Mouse (Mus musculus) liver, embryonic 14.5 days (tissue): ENCODE data around the gene Zranb2. TPM values are rescaled to one million over a fixed set of nuclear protein-coding genes. Genes with fewer than 3 reads are reported as not detected.

Source experiments
- ATAC-seq: fragments of 200-750 bp; cut with Nextera tagmentation; 2 replicates; pipeline ENCODE4 v1.8.0; 2017; ENCODE audit warnings: moderate number of reproducible peaks, mild to moderate bottlenecking, moderate library complexity; ENCODE audit not compliant: insufficient read depth
- DNase-seq, 3 experiments: peaks; one replicate each; pipeline ENCODE4 v3.0.0-alpha.2; 2012 to 2013; ENCODE audit warnings: low read depth in 3 of 3, low spot score in 3 of 3
- H3K27ac ChIP-seq: fragments of 300-500 bp; sonication (generic); 2 replicates; pipeline ENCODE4 v1.5.1; 2014; ENCODE audit warnings: moderate library complexity, mild to moderate bottlenecking, control low read depth, inconsistent platforms
- H3K27me3 ChIP-seq: fragments of 300-500 bp; sonication (generic); 2 replicates; pipeline ENCODE4 v1.6.1; 2014; ENCODE audit warnings: mild to moderate bottlenecking, low read length, moderate library complexity; ENCODE audit not compliant: control insufficient read depth, insufficient read depth
- H3K36me3 ChIP-seq: fragments of 300-500 bp; sonication (generic); replicated peaks from 2 replicates; pipeline ENCODE4 v1.6.1; 2014; ENCODE audit warnings: low read depth; ENCODE audit not compliant: control insufficient read depth, insufficient read depth
- H3K4me1 ChIP-seq, 2 experiments: fragments of 200-500 bp in 1 of 2; fragments of 300-500 bp in 1 of 2; sonication (generic) in 1 of 2; replicated peaks; 2 replicates each; pipeline ENCODE4 v1.6.1; 2012 to 2014; ENCODE audit warnings: antibody characterized with exemption in 1 of 2, inconsistent platforms in 1 of 2, low read length in 1 of 2; ENCODE audit not compliant: control insufficient read depth in 2 of 2, insufficient read depth in 2 of 2
- H3K4me2 ChIP-seq: fragments of 300-500 bp; sonication (generic); 2 replicates; pipeline ENCODE4 v1.6.1; 2014; ENCODE audit warnings: low read depth, mild to moderate bottlenecking, control low read depth, moderate library complexity
- H3K4me3 ChIP-seq, 2 experiments: fragments of 200-500 bp in 1 of 2; fragments of 300-500 bp in 1 of 2; sonication (generic) in 1 of 2; 2 replicates each; pipeline ENCODE4 v1.5.1; 2012 to 2014; ENCODE audit warnings: low read depth in 2 of 2, low read length in 2 of 2, mild to moderate bottlenecking in 2 of 2, control low read depth in 1 of 2, inconsistent platforms in 1 of 2, moderate library complexity in 1 of 2; ENCODE audit not compliant: insufficient read depth in 1 of 2
- H3K9ac ChIP-seq: fragments of 300-500 bp; sonication (generic); replicated peaks from 2 replicates; pipeline ENCODE4 v1.6.1; 2014; ENCODE audit warnings: mild to moderate bottlenecking, control low read depth, moderate library complexity
- H3K9me3 ChIP-seq: fragments of 300-500 bp; sonication (generic); 2 replicates; pipeline ENCODE4 v1.6.1; 2016; ENCODE audit warnings: low read length, mixed read lengths; ENCODE audit not compliant: control insufficient read depth
- CTCF ChIP-seq: IDR thresholded peaks from 2 replicates; pipeline ENCODE4 v1.5.1; 2016; ENCODE audit warnings: antibody characterized with exemption, low read depth, control low read depth
- EP300 ChIP-seq: IDR thresholded peaks from 2 replicates; pipeline ENCODE4 v1.6.1; 2016; ENCODE audit warnings: antibody characterized with exemption, low read depth
- WGBS: fragments of 180-500 bp; shearing (Covaris S2); extraction: QIAGEN DNeasy Blood & Tissue Kit; methylation state at CpG from one replicate; pipeline ENCODE4 v1.1.7; 2014; ENCODE audit not compliant: insufficient replicate concordance; 5-methylcytosine and 5-hydroxymethylcytosine counted together
- polyA plus RNA-seq, 2 experiments: library from polyadenylated mRNA; depleted of rRNA in 1 of 2; stranded (reverse) in 1 of 2; unstranded in 1 of 2; fragments of >200 nt; fragmentation: Nextera tagmentation in 1 of 2; extraction: Ambion mirVana in 1 of 2; gene quantifications; 2 replicates each; pipeline versions ENCODE4 v1.2.1 to v1.2.3; 2012 to 2014

Zranb2 gene
- polyA plus RNA-seq, 2 experiments: 31.8 to 44.0 TPM

DNA sequence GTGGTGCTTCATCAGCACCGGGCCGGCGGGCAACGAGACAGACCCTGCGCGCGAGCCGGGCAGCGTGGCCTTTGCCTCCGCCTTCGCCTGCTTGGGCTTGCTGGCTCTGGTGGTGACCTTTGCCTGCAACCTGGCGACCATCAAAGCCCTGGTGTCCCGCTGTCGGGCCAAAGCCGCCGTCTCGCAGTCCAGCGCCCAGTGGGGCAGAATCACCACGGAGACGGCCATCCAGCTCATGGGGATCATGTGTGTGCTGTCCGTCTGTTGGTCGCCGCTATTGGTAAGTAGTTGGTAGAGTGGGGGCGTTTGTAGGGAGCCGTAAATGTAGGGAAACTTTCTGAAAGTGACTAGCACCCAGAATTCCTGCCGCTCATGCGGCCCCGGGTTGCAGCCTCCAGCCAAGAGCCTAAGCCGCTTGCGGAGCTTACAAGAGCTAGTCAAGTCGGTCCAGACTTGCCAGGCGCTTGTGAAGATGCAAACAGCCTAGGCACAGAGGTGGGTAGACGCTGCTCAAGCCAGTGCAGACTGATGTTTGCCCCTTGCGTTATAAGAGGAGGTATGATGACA lies 33.7 kb downstream of the Zranb2 start:
- H3K9ac ChIP-seq: no peak overlapping the region
- H3K27me3 ChIP-seq: peaks cover 18% of the 10 kb centered on the region
- peak overlapping the region; percentile 72 for H3K4me2 ChIP-seq
- WGBS: 1% methylated on average over 34 of the region's 34 CpGs
- no peak overlapping the region for H3K27ac ChIP-seq
- H3K4me3 ChIP-seq: peak overlapping the region; percentile 29 to 51
- H3K4me1 ChIP-seq: no peaks in the 10 kb centered on the region; a peak in 1 of 4 replicates
- no peaks in the 10 kb centered on the region for H3K36me3 ChIP-seq
- DNase-seq (no peak), ATAC-seq (peak; percentile 13; the same call in 1 of the 2 replicates)
- no peak for TF ChIP-seq CTCF
- no peak for TF ChIP-seq EP300
- no peaks in the 10 kb centered on the region for H3K9me3 ChIP-seq

DNA sequence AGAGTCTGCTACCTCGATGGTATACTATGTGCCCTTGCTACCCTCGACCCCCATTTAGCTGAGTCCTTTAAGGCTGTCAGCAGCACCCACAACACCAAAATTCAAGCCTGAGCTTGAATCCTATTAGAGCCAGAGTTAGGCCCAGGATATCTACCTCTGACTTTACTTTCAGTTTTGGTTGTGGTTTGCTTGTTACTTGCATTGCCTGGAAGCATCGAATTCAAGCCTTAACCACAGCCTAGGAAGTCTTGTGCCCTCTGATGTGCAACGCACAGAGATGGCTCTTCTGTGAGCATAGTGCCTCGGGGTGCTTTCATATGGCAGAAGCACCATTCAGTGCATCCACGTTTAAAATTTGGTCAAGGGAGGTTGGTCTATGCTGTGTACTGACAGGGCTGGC lies 38.1 kb downstream of the Zranb2 start:
- H3K9ac ChIP-seq: no peak overlapping the region; the same call in 1 of the 2 replicates
- TF ChIP-seq CTCF (no peak), EP300 (no peak)
- DNase-seq (no peak), ATAC-seq (no peak)
- H3K9me3 ChIP-seq: no peaks in the 10 kb centered on the region
- H3K4me3 ChIP-seq: no peak overlapping the region
- peaks cover 12% of the 10 kb centered on the region for H3K27me3 ChIP-seq
- H3K4me1 ChIP-seq: peaks cover 0 to 16% of the 10 kb centered on the region in 2 experiments; a peak in 2 of 4 replicates
- H3K27ac ChIP-seq: no peak overlapping the region
- no peaks in the 10 kb centered on the region for H3K36me3 ChIP-seq
- peak overlapping the region; percentile 24 for H3K4me2 ChIP-seq
- WGBS: 26% methylated on average over 6 of the region's 6 CpGs

DNA sequence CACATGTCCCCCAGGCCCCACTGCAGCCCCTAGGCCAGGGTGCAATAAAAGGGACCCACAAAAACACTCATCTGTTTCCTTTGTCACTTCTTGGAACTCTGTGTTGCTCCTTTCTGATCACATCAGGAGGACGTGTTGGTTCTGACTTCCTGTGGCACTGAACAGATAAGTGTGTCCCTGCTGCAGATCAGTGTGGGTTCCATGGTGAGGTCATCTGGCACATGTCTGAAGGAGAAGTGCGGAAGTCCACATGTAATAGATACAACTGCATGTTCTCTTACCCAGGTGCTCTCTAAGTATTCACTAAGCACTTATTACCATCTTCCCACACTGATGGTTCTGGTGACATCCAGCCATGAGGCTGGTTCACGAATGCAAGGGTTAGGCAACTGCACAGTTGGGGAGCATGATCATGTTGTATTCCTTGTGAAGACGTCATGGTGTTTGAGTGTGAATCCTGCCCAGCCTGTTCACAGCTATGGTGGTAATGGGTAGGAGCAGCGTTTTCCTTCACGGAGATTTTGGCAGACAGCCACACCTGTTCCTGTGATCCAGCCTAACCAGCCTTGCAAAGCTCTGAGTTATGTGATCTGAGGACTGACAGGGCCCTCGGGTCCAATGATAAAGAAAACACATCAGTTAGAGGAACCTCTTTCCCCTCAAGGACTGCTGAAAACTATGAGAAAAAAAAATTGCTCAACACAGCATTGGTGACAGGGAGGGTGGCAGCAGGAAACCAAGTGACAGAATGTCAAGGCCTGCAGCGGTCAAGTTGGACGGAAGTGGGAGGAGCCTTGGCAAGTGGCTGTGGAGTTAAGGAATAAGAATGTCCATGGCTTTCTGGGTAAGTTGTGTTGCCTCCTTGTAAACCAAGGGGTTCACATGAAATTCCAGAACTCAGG lies 41.7 kb downstream of the Zranb2 start:
- H3K27ac ChIP-seq: no peak overlapping the region
- no peaks in the 10 kb centered on the region for H3K27me3 ChIP-seq
- TF ChIP-seq CTCF (no peak), EP300 (no peak)
- no peak overlapping the region for H3K4me3 ChIP-seq
- H3K9ac ChIP-seq: no peak overlapping the region
- no peak overlapping the region for H3K4me2 ChIP-seq
- no peaks in the 10 kb centered on the region for H3K9me3 ChIP-seq
- DNase-seq: no peak
- H3K36me3 ChIP-seq: no peaks in the 10 kb centered on the region
- H3K4me1 ChIP-seq: peaks cover 3 to 42% of the 10 kb centered on the region in 2 experiments; a peak in 3 of 4 replicates
- ATAC-seq: peak; percentile 40
- 16% methylated on average over 9 of the region's 9 CpGs for WGBS

GRCm38 (mm10) chr3:157576343-157576722 lies 42.4 kb downstream of the Zranb2 start:
- Histone ChIP-seq H3K4me1 (peaks cover 3 to 46% of the 10 kb centered on the region in 2 experiments; a peak in 3 of 4 replicates), H3K27me3 (no peaks in the 10 kb centered on the region), H3K9ac (no peak overlapping the region), H3K4me2 (no peak overlapping the region), H3K27ac (no peak overlapping the region), H3K36me3 (no peaks in the 10 kb centered on the region), H3K9me3 (no peaks in the 10 kb centered on the region), H3K4me3 (no peak overlapping the region)
- no peak for TF ChIP-seq EP300
- TF ChIP-seq CTCF: no peak
- DNase-seq (no peak), ATAC-seq (no peak)
- WGBS: 23% methylated on average over 1 of the region's 1 CpGs

DNA sequence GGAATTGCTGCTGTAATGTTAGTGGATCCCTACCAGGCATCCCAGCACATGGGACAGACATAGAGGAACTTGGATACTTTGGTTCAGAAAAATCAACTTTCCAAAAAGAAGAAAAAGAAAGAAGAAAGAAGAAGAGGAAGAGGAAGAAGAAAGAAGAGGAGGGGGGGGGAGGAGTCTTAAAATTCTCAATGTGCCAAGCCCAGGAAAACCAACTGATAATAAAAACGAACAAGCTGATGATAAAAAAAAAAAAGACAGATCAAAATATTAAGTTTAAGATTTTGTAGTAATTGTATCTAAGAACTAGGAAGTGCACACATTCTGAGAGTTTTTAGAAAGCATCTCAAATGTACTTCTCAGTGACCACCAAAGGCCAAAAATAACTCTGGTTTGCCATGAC lies 42.9 kb downstream of the Zranb2 start:
- no peak overlapping the region for H3K9ac ChIP-seq
- ATAC-seq (no peak), DNase-seq (no peak)
- no peak overlapping the region for H3K27ac ChIP-seq
- 0% methylated on average over 1 of the region's 1 CpGs for WGBS
- H3K4me1 ChIP-seq: peaks cover 3 to 48% of the 10 kb centered on the region in 2 experiments; a peak in 3 of 4 replicates
- H3K36me3 ChIP-seq: no peaks in the 10 kb centered on the region
- no peaks in the 10 kb centered on the region for H3K27me3 ChIP-seq
- no peaks in the 10 kb centered on the region for H3K9me3 ChIP-seq
- no peak for TF ChIP-seq CTCF
- TF ChIP-seq EP300: no peak
- H3K4me3 ChIP-seq: no peak overlapping the region
- H3K4me2 ChIP-seq: no peak overlapping the region
